Mouse (Mus musculus): ENCODE results near the gene Slc19a3.
"Not testable (repeated sequence)": the region's sequence is repeated elsewhere in the genome, so short reads cannot be mapped to it uniquely, and the experiment has no call there.

Gene Slc19a3

GRCm38 (mm10) chr1:83006218-83007179 lies 31.7 kb downstream of the Slc19a3 start:
- no peak for DNase-seq

DNA sequence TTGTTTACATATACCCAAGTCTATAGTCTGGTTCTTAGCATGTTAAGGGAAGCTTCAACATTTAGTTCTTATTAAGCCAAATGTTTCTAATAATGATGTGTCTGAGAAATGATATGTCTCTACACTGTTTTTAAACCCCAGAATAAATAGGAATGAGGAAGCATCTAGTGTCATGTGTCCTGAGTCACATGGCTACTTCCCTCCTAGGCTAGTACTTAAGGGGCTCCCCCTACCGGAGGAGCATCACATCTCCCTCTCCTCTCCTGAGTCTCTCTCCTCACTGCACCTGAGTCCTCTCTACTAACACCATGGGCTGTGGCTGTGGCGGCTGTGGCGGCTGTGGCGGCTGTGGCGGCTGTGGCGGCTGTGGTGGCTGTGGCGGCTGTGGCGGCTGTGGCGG lies 37.9 kb downstream of the Slc19a3 start, which contains the start of gene Gm47959:
Gene Gm47959 (plus strand): TSS at position 243 of the 400 bp plus-strand sequence.
- not testable (repeated sequence) for DNase-seq

- DNase-seq = no peak
Observed at GRCm38 (mm10) chr1:82993947-82994346, 44.3 kb downstream of the Slc19a3 start.

GRCm38 (mm10) chr1:82992093-82992492 lies 46.2 kb downstream of the Slc19a3 start:
- peak; percentile 66 to 86 for DNase-seq

DNA sequence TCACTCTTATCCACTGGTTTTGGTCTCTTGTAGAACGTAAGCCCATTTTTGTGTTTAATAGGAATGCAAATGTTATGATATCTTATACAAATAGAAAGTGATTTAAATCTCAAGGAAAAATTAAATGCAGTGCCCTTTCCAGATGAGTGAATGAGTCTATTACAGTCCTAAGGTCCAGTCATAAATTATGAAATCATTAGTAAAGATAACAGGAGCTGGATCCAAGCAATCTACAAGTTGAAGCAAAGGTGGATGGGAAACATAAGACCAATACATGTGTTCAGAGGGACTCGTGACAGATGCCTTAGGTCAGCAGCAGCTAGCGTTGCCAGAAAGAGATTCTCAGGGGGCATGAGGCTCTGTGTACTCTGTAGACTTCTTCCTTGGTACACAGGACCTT lies 46.7 kb downstream of the Slc19a3 start:
- no peak for DNase-seq

DNA sequence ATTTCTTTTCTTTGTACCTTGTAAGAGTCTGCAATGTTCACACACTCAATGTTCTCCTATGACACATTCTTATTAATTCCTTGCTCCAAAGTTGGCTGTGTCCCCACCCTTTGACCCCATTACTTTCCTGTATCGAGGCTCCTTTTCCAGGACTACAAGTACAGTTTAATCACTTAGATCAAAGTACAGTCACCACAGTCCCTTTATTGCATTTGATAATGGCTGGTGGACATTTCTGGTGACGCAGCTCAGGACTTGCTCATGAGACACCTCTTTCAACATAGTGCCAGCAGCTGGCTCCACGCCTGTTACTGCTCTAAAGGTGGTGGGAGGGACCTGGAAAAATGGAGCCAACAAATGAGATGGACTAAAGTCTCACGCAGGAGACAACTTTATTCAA lies 47.2 kb downstream of the Slc19a3 start:
- DNase-seq = peak; percentile 24 to 45

GRCm38 (mm10) chr1:82987530-82988198 lies 50.6 kb downstream of the Slc19a3 start:
- peak in 1 of 2 experiments; percentile 82 for DNase-seq

DNA sequence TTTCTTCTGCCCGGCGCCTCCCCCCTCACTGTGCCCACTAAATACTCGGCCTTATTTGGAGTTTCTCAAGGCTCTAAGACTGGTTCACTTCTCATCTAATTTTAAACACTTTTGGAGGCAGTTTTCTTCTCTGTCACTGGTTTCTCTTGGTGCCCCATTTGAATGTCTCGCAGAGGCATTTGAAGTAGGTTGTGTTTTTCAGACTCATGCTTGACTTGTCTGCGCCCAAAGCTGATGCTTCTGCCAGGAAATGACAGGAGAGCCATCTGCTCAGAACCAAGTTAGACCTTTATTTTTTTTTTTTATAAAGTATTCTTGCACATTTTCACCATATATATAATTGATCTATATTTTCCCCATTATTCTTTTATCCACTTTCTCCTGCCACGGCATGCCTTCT lies 51.5 kb downstream of the Slc19a3 start:
- no peak for DNase-seq

- no peak for DNase-seq
Observed at GRCm38 (mm10) chr1:82977840-82978239, 60.4 kb downstream of the Slc19a3 start.

GRCm38 (mm10) chr1:82975750-82976149 lies 62.5 kb downstream of the Slc19a3 start:
- DNase-seq = peak; percentile 18 to 46

- DNase-seq = no peak
Observed at GRCm38 (mm10) chr1:82974342-82974741, 63.9 kb downstream of the Slc19a3 start.

- no peak for DNase-seq
Observed at GRCm38 (mm10) chr1:82973901-82974300, 64.3 kb downstream of the Slc19a3 start.

DNA sequence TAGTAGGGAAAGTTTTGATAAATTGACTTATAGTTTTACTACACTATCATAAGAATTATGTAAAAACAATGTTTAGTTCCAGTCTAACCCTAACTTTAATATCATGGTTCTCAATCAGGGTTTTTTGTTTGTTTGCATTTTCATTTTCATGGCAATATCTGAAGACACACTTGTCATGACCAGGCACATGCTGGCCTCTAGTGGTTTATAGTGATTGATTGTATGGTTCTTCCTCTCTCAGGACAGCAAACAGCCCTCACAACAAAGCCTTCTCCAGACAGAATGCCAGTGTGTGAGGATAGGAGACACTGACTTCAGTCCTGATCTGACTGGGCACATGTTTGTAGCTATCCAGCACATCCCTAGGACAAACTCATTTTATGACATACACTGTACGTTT lies 65.0 kb downstream of the Slc19a3 start:
- peak in 1 of 2 experiments; percentile 24 for DNase-seq

DNA sequence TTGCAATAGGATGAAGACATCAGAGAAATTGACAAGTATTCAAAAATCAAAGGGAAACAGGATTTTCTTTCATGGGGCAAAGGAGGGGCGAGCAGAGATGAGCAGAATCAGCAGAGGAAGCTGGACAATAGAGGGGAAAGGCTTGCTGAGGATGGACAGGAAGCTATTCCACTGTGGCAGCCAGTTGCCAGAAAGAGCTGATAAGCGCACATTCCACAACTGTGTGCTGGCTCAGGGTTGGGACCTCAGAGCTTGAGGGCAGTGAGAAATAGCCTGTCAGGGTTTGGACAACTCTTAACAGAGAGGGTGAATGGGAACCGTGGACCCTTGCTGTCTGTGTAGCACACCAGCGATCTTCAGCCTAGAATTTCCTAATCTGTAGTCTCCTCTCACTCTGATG lies 66.2 kb downstream of the Slc19a3 start:
- peak; percentile 33 to 57 for DNase-seq

DNA sequence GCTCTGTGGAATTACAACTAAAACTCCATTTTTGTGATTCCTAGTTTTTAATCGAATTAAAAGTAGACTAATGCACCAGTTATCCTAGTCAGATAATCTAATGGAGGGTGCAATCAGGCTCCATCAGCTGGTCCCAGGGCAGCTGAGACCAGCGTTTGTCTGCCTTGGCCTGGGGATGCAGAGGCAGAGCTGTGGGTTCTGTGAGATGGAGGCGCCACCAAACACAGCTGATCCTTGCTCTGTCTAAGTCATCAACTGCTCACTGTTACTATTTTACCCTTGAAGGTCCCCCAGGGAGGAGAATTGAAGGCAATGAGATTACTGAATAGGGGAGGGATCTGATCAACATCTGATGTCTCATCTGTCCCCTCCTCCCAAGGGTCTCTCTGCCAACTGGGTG lies 71.8 kb downstream of the Slc19a3 start:
- no peak for DNase-seq
